Mouse (Mus musculus): ENCODE measurements around the gene Lin54.

DNA sequence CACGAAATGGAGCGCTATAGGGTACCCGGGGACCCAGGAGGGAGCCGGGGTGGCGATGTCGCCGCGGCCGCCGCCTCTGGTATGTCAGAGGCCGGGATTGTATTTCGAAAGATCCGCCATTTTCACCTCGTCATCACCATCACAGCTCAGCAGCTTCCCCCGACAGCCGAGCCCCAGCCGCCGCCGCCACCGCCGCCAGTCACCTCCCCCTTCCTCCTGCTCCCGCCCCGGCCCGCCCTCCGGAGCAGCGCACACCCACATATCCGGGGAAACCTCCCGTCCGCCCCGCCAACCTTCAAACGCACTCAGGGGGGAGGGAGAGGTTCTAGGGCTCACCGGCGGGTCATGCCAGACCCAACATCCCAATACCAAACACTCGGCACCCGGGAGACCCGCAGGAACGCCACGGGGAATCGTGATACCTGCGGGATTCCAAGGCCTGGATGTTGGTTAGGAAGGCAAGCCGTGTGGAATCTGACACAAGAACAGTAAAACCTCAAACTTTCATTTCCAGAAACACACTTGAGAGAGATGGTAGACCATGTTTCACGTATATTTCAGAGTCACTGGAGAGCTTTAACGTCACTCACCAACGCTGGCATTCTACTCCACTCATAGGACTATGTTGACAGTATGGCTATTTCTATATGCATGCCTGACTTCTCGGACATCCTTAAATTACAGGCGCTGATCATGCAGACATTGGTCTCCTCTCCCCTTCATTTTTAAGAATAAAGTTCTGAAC, 1.8 kb downstream of the Lin54 start:
- no peak for TF ChIP-seq CTCF (IDR thresholded peaks at IDR 0.05; ENCODE audit: insufficient read depth, low read depth, low read length)
- no peak for TF ChIP-seq POLR2A (IDR thresholded peaks at IDR 0.05; ENCODE audit: insufficient read depth, low read depth, low read length)
